13 mouse cellular contexts compared by ENCODE assay signal in genomic region chr7:44470696-44471612, GRCm38 (mm10). TPM values are rescaled to one million over a fixed set of nuclear protein-coding genes. Genes with fewer than 3 reads are reported as not detected.
DNase-seq lines count a peak whose midpoint lies in the region; ATAC-seq lines count a peak whose summit lies in the region.
"Had no signal": no experiment of that assay in that cellular context is flagged by ENCODE, and none has a peak within 500 bp of the region (broad histone marks: within the 10 kb centered on the region; RNA-seq: fewer than 3 reads in every experiment).

No protein-coding gene starts in this region.

- H3K27ac ChIP-seq in heart, embryonic 12.5 days (ENCODE audit: poor library complexity, severe bottlenecking), result peak overlapping the region; percentile 100
- no peak overlapping the region for H3K27ac ChIP-seq in midbrain, embryonic 11.5 days (ENCODE audit: low read depth, low read length)
- H3K27ac ChIP-seq in midbrain, embryonic 15.5 days, result no peak overlapping the region
- peak overlapping the region; percentile 90 for H3K27ac ChIP-seq in liver, embryonic 16.5 days (ENCODE audit: low read length)
- H3K27ac ChIP-seq: hindbrain, embryonic 15.5 days; stomach, embryonic 15.5 days had no signal

- peaks cover 6% of the 10 kb centered on the region; the same call in 1 of the 2 replicates for H3K36me3 ChIP-seq in heart, embryonic 12.5 days
- no peaks in the 10 kb centered on the region for H3K36me3 ChIP-seq in midbrain, embryonic 11.5 days (ENCODE audit: control insufficient read depth, insufficient read depth, low read length)
- H3K36me3 ChIP-seq in midbrain, embryonic 15.5 days (replicated peaks), result no peaks in the 10 kb centered on the region
- peaks cover 8% of the 10 kb centered on the region for H3K36me3 ChIP-seq in liver, embryonic 16.5 days (ENCODE audit: control insufficient read depth, insufficient read depth)
- H3K36me3 ChIP-seq: hindbrain, embryonic 15.5 days; stomach, embryonic 15.5 days had no signal

- no peak overlapping the region for H3K4me3 ChIP-seq in heart, embryonic 12.5 days
- no peak overlapping the region for H3K4me3 ChIP-seq in midbrain, embryonic 11.5 days (ENCODE audit: low read depth, low read length)
- H3K4me3 ChIP-seq in midbrain, embryonic 15.5 days, result no peak overlapping the region
- peak overlapping the region; percentile 97 for H3K4me3 ChIP-seq in liver, embryonic 16.5 days (ENCODE audit: low read depth, low read length)
- H3K4me3 ChIP-seq: hindbrain, embryonic 15.5 days; stomach, embryonic 15.5 days had no signal

- WGBS in heart, embryonic 12.5 days, result 62% methylated on average over 16 of the region's 16 CpGs
- 84% methylated on average over 16 of the region's 16 CpGs for WGBS in midbrain, embryonic 11.5 days
- 89% methylated on average over 16 of the region's 16 CpGs for WGBS in midbrain, embryonic 15.5 days
- 72% methylated on average over 16 of the region's 16 CpGs for WGBS in liver, embryonic 16.5 days (ENCODE audit: insufficient replicate concordance)

- H3K9ac ChIP-seq in heart, embryonic 12.5 days, result peak overlapping the region; percentile 60
- no peak overlapping the region for H3K9ac ChIP-seq in midbrain, embryonic 11.5 days (ENCODE audit: low read length)
- no peak overlapping the region for H3K9ac ChIP-seq in midbrain, embryonic 15.5 days
- H3K9ac ChIP-seq in liver, embryonic 16.5 days (ENCODE audit: low read depth, low read length), result peak overlapping the region; percentile 96
- H3K9ac ChIP-seq: forebrain, postnatal 0 days; hindbrain, embryonic 15.5 days; stomach, embryonic 15.5 days had no signal

- peak; percentile 30 for DNase-seq in cerebellum, adult 11 months
- no peak for DNase-seq in cerebellum, postnatal 14 days
- DNase-seq in heart, adult 9 months (ENCODE audit: low spot score in 2 of 2), result no peak
- peak; percentile 62 for DNase-seq in midbrain, embryonic 11.5 days (ENCODE audit: low spot score, missing footprints)
- DNase-seq in kidney, postnatal 4 days, result no peak
- DNase-seq: forebrain, postnatal 0 days had no signal

- peak overlapping the region; percentile 91 for H3K4me2 ChIP-seq in heart, embryonic 12.5 days
- no peak overlapping the region for H3K4me2 ChIP-seq in midbrain, embryonic 11.5 days
- H3K4me2 ChIP-seq in midbrain, embryonic 15.5 days, result no peak overlapping the region
- H3K4me2 ChIP-seq in liver, embryonic 16.5 days (ENCODE audit: low read depth, low read length), result peak overlapping the region; percentile 70
- H3K4me2 ChIP-seq: hindbrain, embryonic 15.5 days; stomach, embryonic 15.5 days had no signal

- H3K27me3 ChIP-seq in heart, embryonic 12.5 days (replicated peaks), result no peaks in the 10 kb centered on the region
- H3K27me3 ChIP-seq in midbrain, embryonic 11.5 days (ENCODE audit: control insufficient read depth, insufficient read depth, low read length), result no peaks in the 10 kb centered on the region
- no peaks in the 10 kb centered on the region for H3K27me3 ChIP-seq in midbrain, embryonic 15.5 days (replicated peaks)
- H3K27me3 ChIP-seq in liver, embryonic 16.5 days (ENCODE audit: control insufficient read depth, insufficient read depth, low read depth, low read length), result peaks cover 18% of the 10 kb centered on the region
- H3K27me3 ChIP-seq: hindbrain, embryonic 15.5 days had no signal

- no peak for ATAC-seq in heart, embryonic 12.5 days (ENCODE audit: insufficient number of reproducible peaks, low FRiP score)
- ATAC-seq in midbrain, embryonic 11.5 days (ENCODE audit: low FRiP score), result no peak
- ATAC-seq in midbrain, embryonic 15.5 days (replicated peaks), result no peak
- no peak for ATAC-seq in liver, embryonic 16.5 days (ENCODE audit: low read depth)
- ATAC-seq: forebrain, postnatal 0 days had no signal

- no peaks in the 10 kb centered on the region for H3K9me3 ChIP-seq in heart, embryonic 12.5 days (replicated peaks)
- H3K9me3 ChIP-seq in midbrain, embryonic 11.5 days (ENCODE audit: control insufficient read depth, low read length), result no peaks in the 10 kb centered on the region
- no peaks in the 10 kb centered on the region for H3K9me3 ChIP-seq in midbrain, embryonic 15.5 days
- no peaks in the 10 kb centered on the region for H3K9me3 ChIP-seq in liver, embryonic 16.5 days (replicated peaks; ENCODE audit: control insufficient read depth, low read length)
- H3K9me3 ChIP-seq: G1E; hindbrain, embryonic 15.5 days; stomach, embryonic 15.5 days had no signal

- peaks cover 76% of the 10 kb centered on the region for H3K4me1 ChIP-seq in heart, embryonic 12.5 days (replicated peaks)
- H3K4me1 ChIP-seq in midbrain, embryonic 11.5 days (ENCODE audit: control insufficient read depth, insufficient read depth, low read length), result peaks cover 21% of the 10 kb centered on the region
- H3K4me1 ChIP-seq in midbrain, embryonic 15.5 days, result peaks cover 57% of the 10 kb centered on the region
- peaks cover 65% of the 10 kb centered on the region for H3K4me1 ChIP-seq in liver, embryonic 16.5 days (ENCODE audit: control insufficient read depth, low read depth, low read length)

RNA-seq across cellular contexts. Expression of gene Josd2, which starts 3.2 kb away (rescaled TPM):
- 141 and 145 TPM in 2 replicates for polyA plus RNA-seq in heart, embryonic 12.5 days (2016; fragmentation: Nextera tagmentation; extraction: Ambion mirVana)
- 49.4 and 55.8 TPM in 2 replicates for polyA plus RNA-seq in midbrain, embryonic 11.5 days (2014; fragmentation: Nextera tagmentation; extraction: Ambion mirVana)
- polyA plus RNA-seq in midbrain, embryonic 15.5 days (2015; fragmentation: Nextera tagmentation; extraction: Ambion mirVana), result 38.8 and 42.2 TPM in 2 replicates
- 159 and 174 TPM in 2 replicates for polyA plus RNA-seq in liver, embryonic 16.5 days (2015; fragmentation: Nextera tagmentation; extraction: Ambion mirVana)

RNA-seq across cellular contexts. Expression of gene Aspdh, which starts 5.8 kb away (rescaled TPM):
- polyA plus RNA-seq in heart, embryonic 12.5 days (2016; fragmentation: Nextera tagmentation; extraction: Ambion mirVana), result 0.46 and 1.5 TPM in 2 replicates
- 1.8 and 2.9 TPM in 2 replicates for polyA plus RNA-seq in midbrain, embryonic 11.5 days (2014; fragmentation: Nextera tagmentation; extraction: Ambion mirVana)
- 5.8 and 6.0 TPM in 2 replicates for polyA plus RNA-seq in midbrain, embryonic 15.5 days (2015; fragmentation: Nextera tagmentation; extraction: Ambion mirVana)
- 19.4 and 23.5 TPM in 2 replicates for polyA plus RNA-seq in liver, embryonic 16.5 days (2015; fragmentation: Nextera tagmentation; extraction: Ambion mirVana)
- polyA plus RNA-seq: G1E; limb, embryonic 11.5 days had no signal

RNA-seq across cellular contexts. Expression of gene Emc10, which starts 25.4 kb away (rescaled TPM):
- 111 and 114 TPM in 2 replicates for polyA plus RNA-seq in heart, embryonic 12.5 days (2016; fragmentation: Nextera tagmentation; extraction: Ambion mirVana)
- 91.8 and 99.3 TPM in 2 replicates for polyA plus RNA-seq in midbrain, embryonic 11.5 days (2014; fragmentation: Nextera tagmentation; extraction: Ambion mirVana)
- polyA plus RNA-seq in midbrain, embryonic 15.5 days (2015; fragmentation: Nextera tagmentation; extraction: Ambion mirVana), result 145 and 162 TPM in 2 replicates
- 34.4 and 40.6 TPM in 2 replicates for polyA plus RNA-seq in liver, embryonic 16.5 days (2015; fragmentation: Nextera tagmentation; extraction: Ambion mirVana)

RNA-seq across cellular contexts. Expression of gene Fam71e1, which starts 25.4 kb away (rescaled TPM):
- 10.1 and 12.7 TPM in 2 replicates for polyA plus RNA-seq in heart, embryonic 12.5 days (2016; fragmentation: Nextera tagmentation; extraction: Ambion mirVana)
- 14.7 and 17.1 TPM in 2 replicates for polyA plus RNA-seq in midbrain, embryonic 11.5 days (2014; fragmentation: Nextera tagmentation; extraction: Ambion mirVana)
- 30.1 and 36.6 TPM in 2 replicates for polyA plus RNA-seq in midbrain, embryonic 15.5 days (2015; fragmentation: Nextera tagmentation; extraction: Ambion mirVana)
- 1.3 and 1.4 TPM in 2 replicates for polyA plus RNA-seq in liver, embryonic 16.5 days (2015; fragmentation: Nextera tagmentation; extraction: Ambion mirVana)

RNA-seq across cellular contexts. Expression of gene Lrrc4b, which starts 42.1 kb away (rescaled TPM):
- 2.3 and 2.4 TPM in 2 replicates for polyA plus RNA-seq in heart, embryonic 12.5 days (2016; fragmentation: Nextera tagmentation; extraction: Ambion mirVana)
- 9.2 and 10.3 TPM in 2 replicates for polyA plus RNA-seq in midbrain, embryonic 11.5 days (2014; fragmentation: Nextera tagmentation; extraction: Ambion mirVana)
- 16.7 and 18.1 TPM in 2 replicates for polyA plus RNA-seq in midbrain, embryonic 15.5 days (2015; fragmentation: Nextera tagmentation; extraction: Ambion mirVana)
- not detected in 2 replicates for polyA plus RNA-seq in liver, embryonic 16.5 days (2015; fragmentation: Nextera tagmentation; extraction: Ambion mirVana)
- polyA plus RNA-seq: G1E had no signal

Comparison
In these comparisons a context has a peak if more than half of its experiments do, and no peak if none do; other contexts are left out.
1. DNase-seq: peak in cerebellum, adult 11 months (single experiment) and midbrain, embryonic 11.5 days (single experiment); none in cerebellum, postnatal 14 days (0 of 2), heart, adult 9 months (0 of 2) and kidney, postnatal 4 days (0 of 2).
2. H3K27ac ChIP-seq: peak in heart, embryonic 12.5 days (single experiment) and liver, embryonic 16.5 days (single experiment); none in midbrain, embryonic 11.5 days (single experiment) and midbrain, embryonic 15.5 days (single experiment).
3. H3K4me2 ChIP-seq: peak in heart, embryonic 12.5 days (single experiment) and liver, embryonic 16.5 days (single experiment); none in midbrain, embryonic 11.5 days (single experiment) and midbrain, embryonic 15.5 days (single experiment).
4. H3K9ac ChIP-seq: peak in heart, embryonic 12.5 days (single experiment) and liver, embryonic 16.5 days (single experiment); none in midbrain, embryonic 11.5 days (single experiment) and midbrain, embryonic 15.5 days (single experiment).